Mouse (Mus musculus): Measurements from ENCODE around the gene Zeb2.
A peak's percentile ranks its signal among the peaks of the same experiment; 100 is the strongest.

Gene Zeb2

DNA sequence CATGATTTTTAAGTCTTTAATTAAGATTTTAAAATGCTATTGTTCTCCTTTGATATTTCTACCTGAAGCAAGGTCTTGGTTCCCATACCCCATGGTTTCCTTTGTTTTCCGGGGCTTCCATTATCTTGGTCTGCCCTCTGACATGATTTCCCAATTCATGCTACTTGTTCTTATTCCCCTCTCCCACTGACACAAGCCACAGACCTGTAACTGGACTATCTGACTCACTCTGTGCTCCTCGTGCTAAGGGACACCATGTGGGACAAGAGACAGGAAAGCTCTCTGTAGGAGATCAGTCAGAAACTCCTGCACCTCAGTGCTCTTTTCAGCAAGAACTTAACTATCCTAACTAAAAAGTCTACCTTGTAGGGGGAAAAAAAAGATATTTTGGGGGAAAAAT lies 139.6 kb downstream of the Zeb2 start:
- no peak for DNase-seq

DNA sequence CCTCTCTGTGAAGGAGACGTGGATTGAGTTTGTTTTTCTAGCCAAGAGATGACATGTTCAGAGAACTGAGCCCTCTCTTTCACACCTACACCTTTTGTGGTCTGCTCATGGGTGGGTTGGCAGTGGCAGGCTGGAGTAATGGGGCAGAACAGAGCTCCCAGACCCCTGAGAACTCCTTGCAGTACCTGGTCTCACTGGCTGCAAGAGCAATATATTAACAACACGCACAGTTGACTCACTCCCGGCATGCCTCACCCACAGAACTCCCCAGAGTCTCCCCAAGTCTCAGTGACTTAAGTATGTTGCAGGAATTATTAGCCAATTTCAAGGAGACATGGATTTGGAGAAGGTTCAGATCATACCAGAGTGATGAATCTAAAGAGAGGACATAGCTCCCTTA lies 140.1 kb downstream of the Zeb2 start:
- no peak for DNase-seq

DNA sequence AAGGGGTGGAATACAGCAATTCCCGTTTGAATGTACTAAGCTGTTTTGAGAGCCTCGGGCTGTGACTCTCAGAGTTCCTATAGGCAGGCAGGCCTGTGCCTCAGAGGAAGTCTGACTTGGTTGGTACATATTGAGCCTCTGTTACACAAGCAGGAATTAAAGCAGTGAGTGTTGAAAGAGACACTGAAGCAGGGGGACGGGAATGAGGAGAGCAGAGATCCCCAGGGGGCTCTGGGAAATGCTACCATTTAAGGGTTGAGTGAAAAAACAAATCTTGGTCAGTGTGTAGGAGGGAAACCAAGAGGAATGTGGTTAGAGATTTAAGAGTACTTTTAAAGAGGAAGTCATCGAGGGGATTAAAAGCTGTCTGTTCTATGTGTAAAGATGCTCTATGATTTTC lies 140.7 kb downstream of the Zeb2 start:
- DNase-seq = no peak

DNA sequence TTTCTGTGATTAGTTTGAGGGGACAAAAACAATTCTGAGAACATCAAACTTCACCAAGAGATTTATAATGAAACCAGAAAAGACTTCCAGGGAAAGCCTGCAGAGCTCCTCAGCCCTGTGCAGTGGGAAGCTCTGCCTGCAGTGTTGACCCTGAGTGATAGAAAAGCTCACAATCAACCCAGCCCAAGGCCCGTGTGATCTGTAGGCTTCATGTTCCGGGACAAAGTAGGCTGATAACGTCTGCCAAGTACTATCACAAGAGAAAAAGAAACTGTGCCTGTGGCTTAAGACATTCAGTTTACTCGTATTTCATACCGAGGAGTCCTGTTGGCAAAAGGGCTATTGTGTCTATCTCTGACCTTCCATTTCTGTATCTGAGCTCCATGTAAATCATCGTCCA lies 143.4 kb downstream of the Zeb2 start:
- DNase-seq = no peak

DNA sequence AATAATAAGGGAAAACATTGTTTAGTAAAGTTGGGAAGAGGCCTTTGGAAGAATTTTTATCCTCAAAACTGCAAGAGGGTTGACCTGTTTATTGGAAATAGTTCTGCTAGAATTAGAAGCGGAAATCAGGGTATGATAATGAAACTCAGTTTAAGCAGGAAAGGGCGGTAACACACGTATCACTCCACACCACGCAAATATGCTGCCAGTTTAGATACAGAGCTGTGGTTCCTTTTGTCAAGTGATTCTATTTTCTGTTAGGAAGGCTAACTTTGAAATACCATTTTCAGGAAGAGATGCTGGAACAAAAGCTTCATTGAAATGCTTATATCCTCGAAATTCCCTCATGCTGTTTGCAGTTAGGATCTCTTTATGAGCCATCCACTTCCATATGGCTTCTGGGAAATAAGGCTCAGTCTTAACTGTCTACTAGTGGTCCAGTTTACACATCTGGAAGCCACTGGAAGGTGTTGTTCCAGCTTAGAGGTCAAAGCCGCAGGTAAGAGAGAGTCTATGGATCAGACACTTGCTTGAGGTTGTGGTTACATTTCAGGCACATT lies 147.0 kb downstream of the Zeb2 start:
- DNase-seq = no peak

DNA sequence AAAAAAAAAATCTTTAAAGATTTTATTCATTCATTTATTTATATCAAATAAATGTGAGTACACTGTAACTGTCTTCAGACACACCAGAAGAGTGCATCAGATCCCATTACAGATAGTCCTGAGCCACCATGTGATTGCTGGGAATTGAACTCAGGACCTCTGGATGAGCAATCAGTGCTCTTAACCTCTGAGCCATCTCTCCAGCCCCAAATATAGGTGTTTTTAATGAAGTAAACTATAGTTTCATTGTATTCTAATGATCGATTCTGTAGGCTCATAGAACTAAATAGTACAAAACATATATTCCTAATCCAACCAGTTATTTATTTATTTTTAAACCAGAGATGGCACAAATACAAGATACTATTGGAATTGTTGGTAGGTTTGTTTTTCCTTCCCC lies 147.6 kb downstream of the Zeb2 start:
- DNase-seq = no peak

DNA sequence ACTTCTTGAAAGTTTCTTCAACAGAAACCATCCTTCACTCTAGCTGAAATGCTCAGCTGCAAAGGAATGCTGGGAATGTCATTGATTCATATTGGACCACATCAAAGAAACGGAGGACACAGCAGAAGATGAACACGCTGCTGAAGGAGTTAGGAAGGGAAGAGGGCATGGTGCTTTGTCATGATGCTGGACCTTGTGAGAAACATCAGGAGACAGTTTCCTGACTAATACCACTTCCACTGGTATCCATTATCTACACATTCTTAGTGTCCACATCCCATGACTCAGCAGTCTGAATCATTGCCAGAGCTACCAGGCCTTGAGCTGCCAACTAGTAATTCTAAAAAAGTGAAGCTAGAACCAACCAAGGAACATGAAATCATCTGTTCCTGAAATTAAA lies 148.0 kb downstream of the Zeb2 start:
- no peak for DNase-seq

DNA sequence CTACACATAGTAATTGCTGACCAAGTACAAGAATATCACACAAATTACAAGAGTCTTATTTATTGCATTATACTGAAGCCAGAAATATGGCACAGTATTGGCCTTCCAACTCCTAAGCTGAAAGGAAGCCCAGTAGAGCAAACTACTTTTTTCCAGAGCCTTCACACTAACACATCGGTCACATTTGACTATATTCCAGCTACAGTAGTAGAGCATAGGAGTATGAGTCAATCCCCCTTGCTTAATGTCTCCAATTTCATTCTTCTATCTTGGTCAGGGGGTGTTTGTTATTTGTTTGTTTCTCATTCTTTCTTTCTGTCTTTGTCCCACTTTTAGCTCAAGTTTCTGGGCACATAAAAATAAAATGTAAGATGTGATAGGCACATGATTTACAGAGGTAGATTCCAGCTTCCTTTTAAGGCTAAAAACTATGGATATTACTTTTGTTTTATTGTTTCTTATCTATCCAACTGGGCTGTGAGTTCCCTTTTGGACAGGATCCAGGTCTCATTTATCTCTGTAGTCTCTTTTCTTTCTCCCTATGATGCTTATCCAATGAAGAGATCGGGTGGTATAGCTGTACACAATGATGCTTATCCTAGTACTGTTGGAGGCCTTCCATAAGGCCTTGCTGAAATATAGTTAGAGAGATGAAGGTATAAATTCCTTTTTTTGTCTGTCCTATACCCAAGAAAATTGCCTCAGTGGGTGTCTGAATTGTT lies 151.2 kb downstream of the Zeb2 start:
- no peak for DNase-seq

DNA sequence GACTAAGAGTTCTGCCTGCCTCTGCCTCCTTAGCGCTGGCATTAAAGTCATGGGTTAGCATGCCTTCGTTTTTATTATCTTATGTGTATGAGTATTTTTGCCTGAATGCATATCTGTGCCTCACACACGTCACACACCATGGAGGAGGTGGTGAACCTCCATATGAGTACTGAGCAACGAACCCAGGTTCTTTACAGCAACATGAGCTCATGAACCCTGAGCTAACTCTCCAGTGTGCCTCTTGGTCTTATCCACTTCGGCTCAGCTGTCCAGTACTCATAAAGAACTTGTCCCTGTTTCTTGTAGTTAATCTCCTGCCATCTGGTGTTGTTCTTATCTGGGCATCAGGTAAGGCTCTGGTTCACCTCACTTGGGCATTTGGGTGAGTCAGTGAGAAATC lies 154.6 kb downstream of the Zeb2 start:
- no peak for DNase-seq

DNA sequence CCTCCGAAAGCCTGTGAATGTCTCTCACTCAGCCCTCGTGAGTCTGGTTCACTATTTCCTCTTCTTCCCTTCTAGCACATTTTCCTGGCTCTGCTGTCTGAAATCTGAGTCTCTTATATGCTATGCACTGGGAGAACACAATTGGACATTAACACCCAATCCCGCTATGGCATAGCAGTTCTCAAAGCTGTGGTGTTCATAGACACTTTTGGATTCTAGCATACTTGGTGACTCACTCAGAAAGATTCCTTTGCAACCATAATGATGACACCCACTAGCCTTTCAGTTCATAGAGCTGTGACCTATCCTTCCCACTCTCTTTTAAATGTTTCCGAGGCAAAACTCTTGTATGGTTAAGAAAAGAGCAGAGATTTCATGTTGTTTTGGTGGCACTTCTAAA lies 156.0 kb downstream of the Zeb2 start:
- DNase-seq = no peak

DNA sequence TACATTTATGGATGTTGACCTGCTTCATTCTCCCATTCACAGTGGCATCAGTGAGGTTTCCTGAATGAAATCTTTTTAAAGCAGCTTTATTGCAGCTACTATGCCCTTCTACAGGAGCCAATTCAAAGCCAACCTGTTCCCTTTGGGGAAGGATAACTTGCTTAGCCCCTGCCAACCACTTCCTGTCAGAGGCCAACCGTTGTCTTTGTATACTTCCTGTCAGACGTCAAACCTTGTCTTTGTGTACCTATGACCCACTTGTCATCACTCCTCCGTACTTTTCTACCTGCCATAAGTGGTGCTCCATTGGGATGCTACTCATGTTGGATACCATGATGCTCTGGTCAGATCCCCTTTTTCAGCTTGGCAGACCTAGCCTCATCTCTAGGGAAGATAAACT lies 156.6 kb downstream of the Zeb2 start:
- DNase-seq = no peak

DNA sequence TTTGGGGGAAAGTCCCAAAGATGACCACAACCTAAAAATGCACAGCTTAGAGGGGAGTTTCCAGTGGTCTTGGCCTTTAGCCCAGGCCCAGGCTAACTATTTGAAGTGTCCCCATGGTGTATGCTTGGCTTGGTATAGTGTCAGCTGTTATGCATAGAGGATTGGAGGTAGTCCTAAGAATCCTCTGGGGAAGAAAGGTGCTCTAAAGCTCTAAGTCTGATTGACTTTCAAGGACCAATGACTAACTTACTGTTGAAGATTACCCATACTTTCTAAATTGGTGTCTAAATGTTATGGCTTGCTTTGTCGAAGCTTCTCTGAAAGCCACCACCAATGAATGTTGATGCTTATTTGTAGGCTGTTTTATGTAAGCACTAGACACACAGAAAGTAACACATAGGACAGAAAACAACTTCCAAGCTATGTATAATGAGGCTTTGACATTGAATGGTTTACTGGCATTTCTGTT lies 159.8 kb downstream of the Zeb2 start:
- DNase-seq = no peak

DNA sequence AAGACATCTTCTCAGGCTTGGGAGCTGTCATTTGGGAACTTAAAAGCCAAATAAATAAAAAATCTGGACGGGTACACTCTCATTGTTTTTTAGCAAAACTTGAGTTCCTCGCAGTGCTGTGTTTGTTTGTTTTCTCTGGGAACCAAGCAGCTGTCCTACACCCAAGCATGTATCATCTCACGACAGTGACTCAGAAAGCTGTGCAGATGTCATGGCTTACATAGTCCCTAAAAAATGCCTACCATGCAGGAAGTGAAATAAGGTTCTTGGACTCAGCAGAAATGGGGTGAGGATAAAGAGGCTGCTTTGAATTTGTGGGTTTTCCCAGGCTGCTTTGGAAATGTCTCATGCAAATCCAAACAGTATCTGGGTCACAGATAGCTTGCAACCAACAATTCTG lies 161.0 kb downstream of the Zeb2 start:
- DNase-seq = no peak

DNA sequence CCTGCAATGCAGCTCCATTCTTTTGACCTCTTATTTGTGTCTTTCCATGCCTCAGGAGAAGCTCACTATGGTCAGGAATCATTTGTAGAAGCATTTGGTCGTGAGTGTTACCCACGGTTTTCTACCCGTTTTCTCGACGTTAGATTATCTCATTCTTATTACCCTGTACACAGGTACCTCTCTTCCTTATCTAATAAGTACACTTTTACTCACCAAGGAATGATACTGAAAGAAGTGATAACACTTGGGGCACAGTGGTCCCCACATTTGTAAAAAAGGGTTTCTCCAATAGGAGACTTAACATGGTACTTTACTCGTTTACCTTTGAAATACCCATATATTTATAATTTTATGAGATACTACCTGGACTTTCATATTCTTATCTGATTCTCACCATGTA lies 161.7 kb downstream of the Zeb2 start:
- DNase-seq = no peak

DNA sequence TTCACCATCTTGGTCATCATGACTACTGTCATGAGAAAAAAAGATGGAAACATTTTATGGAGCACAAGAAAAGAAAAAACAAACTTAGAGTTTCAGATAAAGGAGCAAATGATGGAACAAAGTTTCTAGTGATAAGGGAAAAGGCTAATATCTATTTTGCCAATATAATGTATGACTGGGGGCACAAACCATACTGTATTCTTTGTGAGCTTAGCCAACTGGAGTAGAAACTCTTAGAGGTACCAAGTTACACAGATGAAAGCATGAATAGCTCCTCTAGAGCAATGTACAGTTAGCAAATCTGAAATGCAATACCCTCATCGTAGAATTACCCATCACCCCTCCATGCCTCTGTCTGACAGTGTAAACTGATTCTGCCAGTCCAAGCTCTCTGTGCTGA lies 163.0 kb downstream of the Zeb2 start:
- DNase-seq = no peak

DNA sequence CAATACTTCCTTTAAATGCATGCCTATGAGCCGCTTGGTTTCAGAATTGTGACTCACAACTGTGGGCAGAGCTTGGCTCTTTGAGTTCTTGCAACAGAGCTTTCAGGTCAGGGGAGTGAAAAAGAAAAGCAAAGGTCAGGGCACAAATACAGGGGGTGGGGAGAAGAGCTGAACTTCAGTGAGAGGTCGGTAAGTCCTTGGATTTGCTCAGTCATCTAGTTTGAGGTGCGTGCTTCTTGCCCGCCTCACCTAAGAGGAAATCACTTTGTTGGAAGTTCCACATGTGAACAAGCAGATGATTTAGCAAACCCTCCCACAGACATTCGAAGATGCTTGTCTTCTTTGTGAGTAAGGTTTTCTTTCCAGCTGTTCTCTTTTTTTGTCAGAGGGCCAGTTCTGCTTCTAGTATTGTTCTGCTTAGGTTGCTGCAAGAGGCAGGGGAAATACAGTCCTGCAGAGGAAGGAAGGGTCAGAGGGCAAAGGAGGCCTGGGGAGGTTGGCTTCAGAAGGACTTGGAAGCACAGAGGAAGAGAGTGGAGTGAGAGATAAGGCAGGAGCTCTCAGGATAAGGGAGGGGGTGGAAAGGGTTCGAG lies 164.3 kb downstream of the Zeb2 start:
- peak; percentile 70 for DNase-seq

DNA sequence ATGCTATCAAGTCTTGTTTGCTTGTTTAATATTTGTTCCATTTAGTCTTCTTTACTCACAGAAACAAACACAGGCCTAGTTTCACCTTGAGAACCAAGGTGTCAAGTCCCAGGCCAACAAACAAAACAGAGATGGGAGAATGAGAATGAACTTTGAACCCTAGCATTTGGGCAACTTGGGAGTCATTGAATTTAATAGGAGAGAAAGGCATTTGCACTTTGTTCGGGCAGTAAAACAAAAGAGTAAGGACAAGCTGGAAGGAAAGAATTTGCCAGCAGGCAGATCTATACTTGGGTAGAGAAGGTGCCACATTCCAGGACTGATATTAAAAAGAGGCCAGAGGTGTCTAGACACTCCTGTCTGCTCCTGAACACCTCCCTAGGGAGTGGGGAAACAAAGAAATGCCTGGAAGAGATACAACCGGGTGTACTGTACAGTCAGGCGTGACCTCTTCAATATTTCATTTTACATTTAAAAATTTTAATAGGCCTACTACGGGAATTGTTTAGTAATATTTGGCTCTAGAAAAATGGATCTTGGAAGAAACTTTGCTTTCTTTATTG lies 165.5 kb downstream of the Zeb2 start:
- DNase-seq = peak; percentile 15

DNA sequence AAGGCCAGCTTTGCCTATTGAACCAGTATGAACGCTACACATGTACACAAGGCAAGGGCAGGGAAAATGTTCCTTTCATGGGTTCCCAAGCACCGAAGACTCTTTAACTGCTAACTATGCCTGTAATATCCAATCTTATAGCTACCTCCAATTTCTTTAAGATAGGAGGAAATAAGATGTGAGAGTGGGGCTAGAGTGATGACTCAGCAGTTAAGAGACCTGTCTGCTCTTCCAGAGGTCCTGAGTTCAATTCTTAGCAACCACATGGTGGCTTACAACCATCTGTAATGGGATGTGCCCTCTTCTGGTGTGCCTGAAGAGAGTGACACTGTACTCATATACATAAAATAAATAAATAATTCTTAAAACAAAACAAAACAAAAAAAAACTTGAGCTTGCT lies 172.5 kb downstream of the Zeb2 start:
- DNase-seq = no peak
